Mouse (Mus musculus) cerebellum, adult 9-11 months (tissue): ENCODE measurements at regions not wholly inside any gene's neighbourhood (a gene's known extent, or its start where the extent isn't known, plus 50 kb on each side); places are given as distances from the start of the nearest gene placed in this dataset.
"Not testable (repeated sequence)": the region's sequence is repeated elsewhere in the genome, so short reads cannot be mapped to it uniquely, and the experiment has no call there.

Experiments used
- DNase-seq: peaks from one replicate; pipeline ENCODE4 v3.0.0; 2022

- peak; percentile 28 for DNase-seq
Measured at GRCm38 (mm10) chr10:10116442-10116841, 215.6 kb upstream of the Stxbp5 start.

GRCm38 (mm10) chr10:10113256-10113655 is 212.4 kb upstream of the Stxbp5 start:
- DNase-seq: no peak

GRCm38 (mm10) chr10:10111055-10111454 is 210.2 kb upstream of the Stxbp5 start:
- DNase-seq: no peak

- no peak for DNase-seq
Measured at GRCm38 (mm10) chr10:10109867-10110266, 209.0 kb upstream of the Stxbp5 start.

- DNase-seq: peak; percentile 40
Measured at GRCm38 (mm10) chr10:10107123-10107525, 206.2 kb upstream of the Stxbp5 start.

GRCm38 (mm10) chr10:10106646-10107045 is 205.8 kb upstream of the Stxbp5 start:
- DNase-seq: no peak

GRCm38 (mm10) chr10:10101641-10102040 is 200.8 kb upstream of the Stxbp5 start:
- DNase-seq: no peak

- DNase-seq: no peak
Measured at GRCm38 (mm10) chr10:10098521-10098920, 197.6 kb upstream of the Stxbp5 start.

- DNase-seq: no peak
Measured at GRCm38 (mm10) chr10:10094113-10094512, 193.2 kb upstream of the Stxbp5 start.

GRCm38 (mm10) chr10:10093713-10094112 is 192.8 kb upstream of the Stxbp5 start:
- DNase-seq: peak; percentile 87

GRCm38 (mm10) chr10:10085934-10086333 is 185.1 kb upstream of the Stxbp5 start:
- DNase-seq: no peak

GRCm38 (mm10) chr10:10070146-10070545 is 169.3 kb upstream of the Stxbp5 start:
- no peak for DNase-seq

- DNase-seq: not testable (repeated sequence)
Measured at GRCm38 (mm10) chr10:10069704-10070103, 168.8 kb upstream of the Stxbp5 start.

GRCm38 (mm10) chr10:10046753-10047152 is 145.9 kb upstream of the Stxbp5 start:
- DNase-seq: no peak

GRCm38 (mm10) chr10:10046318-10046717 is 145.4 kb upstream of the Stxbp5 start:
- DNase-seq: no peak

GRCm38 (mm10) chr10:10009244-10009643 is 108.4 kb upstream of the Stxbp5 start:
- no peak for DNase-seq

- no peak for DNase-seq
Measured at GRCm38 (mm10) chr10:9998621-9999020, 97.7 kb upstream of the Stxbp5 start.

- DNase-seq: no peak
Measured at GRCm38 (mm10) chr10:9996211-9996610, 95.3 kb upstream of the Stxbp5 start.

- DNase-seq: no peak
Measured at GRCm38 (mm10) chr10:9992798-9993197, 91.9 kb upstream of the Stxbp5 start.

- no peak for DNase-seq
Measured at GRCm38 (mm10) chr10:9985407-9985806, 84.5 kb upstream of the Stxbp5 start.

- no peak for DNase-seq
Measured at GRCm38 (mm10) chr10:9976424-9976823, 75.5 kb upstream of the Stxbp5 start.
